Mouse (Mus musculus): ENCODE results near the gene Dcdc2a.

Gene Dcdc2a

DNA sequence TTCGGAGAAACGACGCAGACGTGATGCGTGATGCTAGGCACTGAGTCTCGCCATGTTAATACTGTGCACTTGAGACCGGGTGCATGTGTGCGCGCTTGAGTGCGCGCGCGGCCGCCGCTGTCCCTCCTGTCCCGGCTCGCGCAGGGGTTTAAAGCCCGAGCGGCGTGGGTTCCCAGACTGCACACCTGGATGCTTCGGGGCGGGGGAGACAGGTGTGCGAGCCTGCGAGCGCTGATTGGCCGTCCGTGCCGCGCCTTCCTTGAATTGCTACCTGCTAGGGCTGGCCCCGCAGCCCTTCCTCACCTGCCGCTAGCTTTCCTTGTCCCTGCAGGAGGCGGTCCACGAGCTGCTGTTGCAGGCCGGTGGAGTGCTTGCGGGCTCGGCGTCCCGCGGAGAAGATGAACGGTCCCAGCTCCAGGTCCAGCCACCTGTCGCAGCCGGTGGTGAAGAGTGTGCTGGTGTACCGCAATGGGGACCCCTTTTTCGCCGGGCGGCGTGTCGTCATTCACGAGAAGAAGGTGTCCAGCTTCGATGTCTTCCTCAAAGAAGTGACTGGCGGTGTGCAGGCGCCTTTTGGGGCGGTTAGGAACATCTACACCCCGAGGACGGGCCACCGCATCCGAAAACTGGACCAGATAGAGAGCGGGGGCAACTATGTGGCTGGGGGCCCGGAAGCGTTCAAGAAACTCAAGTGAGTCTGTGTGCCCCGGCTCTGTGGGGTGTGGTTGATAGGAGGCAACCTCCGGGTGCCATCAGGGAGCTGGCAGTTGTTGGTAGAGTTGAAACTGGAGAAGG, at the start of gene Dcdc2a:
Dcdc2a (plus strand) TSS at position 132 of the 795 bp plus-strand sequence.
- DNase-seq (ENCODE audit: low read depth, low spot score): peak; percentile 43

DNA sequence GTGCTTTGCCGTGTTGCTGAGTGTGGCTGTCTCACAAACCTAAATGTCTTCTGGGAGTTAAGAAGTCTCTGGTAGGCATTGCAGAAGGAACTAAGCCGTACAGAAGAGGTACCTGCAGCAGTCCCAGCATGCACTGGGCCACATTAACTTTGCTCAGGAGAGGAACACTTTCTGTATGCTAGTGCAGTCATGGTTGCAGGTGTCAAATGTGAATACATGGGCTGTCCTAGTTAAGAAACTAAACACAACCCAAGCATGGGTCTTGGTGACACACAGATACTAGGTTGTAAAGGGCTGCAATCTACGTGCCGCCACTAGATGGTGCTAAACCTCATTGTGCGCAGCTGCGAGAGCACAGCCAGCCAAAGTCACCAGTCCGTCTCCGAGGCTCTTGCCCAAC, 48.7 kb upstream of the Dcdc2a start:
- no peak for DNase-seq (ENCODE audit: low read depth, low spot score)

- no peak for DNase-seq (ENCODE audit: low read depth, low spot score)
Measured at GRCm38 (mm10) chr13:25018316-25018715, 37.5 kb upstream of the Dcdc2a start.

GRCm38 (mm10) chr13:25019793-25020539, 35.8 kb upstream of the Dcdc2a start, which contains the start of gene Mrs2:
Gene Mrs2 (minus strand): TSS chr13:25020379.
- DNase-seq (ENCODE audit: low read depth, low spot score): peak; percentile 81

GRCm38 (mm10) chr13:25020540-25020892, 35.3 kb upstream of the Dcdc2a start:
- peak; percentile 39 for DNase-seq (ENCODE audit: low read depth, low spot score)

GRCm38 (mm10) chr13:25022386-25022785, 33.4 kb upstream of the Dcdc2a start:
- no peak for DNase-seq (ENCODE audit: low read depth, low spot score)

GRCm38 (mm10) chr13:25023129-25023528, 32.7 kb upstream of the Dcdc2a start:
- DNase-seq (ENCODE audit: low read depth, low spot score): no peak

DNA sequence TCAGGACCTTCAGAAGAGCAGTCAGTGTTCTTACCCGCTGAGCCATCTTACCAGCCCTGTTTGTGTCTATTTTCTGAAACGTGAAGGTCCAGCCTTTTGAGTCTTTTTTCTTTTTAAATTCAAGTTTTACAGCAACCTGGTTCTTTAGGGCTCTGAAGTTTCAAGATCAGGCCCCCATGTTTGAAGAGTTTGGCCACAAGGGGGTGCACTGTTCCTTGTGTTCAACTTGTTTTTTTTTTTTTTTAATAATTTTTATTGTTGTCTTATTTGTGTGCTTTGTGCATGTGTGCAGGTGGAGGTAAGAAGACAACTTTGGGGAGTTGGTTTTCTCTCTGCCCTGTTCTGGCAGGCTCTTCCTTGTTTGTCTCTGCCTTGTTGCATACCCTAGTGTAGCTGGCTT, 31.1 kb upstream of the Dcdc2a start:
- peak; percentile 60 for DNase-seq (ENCODE audit: low read depth, low spot score)

DNA sequence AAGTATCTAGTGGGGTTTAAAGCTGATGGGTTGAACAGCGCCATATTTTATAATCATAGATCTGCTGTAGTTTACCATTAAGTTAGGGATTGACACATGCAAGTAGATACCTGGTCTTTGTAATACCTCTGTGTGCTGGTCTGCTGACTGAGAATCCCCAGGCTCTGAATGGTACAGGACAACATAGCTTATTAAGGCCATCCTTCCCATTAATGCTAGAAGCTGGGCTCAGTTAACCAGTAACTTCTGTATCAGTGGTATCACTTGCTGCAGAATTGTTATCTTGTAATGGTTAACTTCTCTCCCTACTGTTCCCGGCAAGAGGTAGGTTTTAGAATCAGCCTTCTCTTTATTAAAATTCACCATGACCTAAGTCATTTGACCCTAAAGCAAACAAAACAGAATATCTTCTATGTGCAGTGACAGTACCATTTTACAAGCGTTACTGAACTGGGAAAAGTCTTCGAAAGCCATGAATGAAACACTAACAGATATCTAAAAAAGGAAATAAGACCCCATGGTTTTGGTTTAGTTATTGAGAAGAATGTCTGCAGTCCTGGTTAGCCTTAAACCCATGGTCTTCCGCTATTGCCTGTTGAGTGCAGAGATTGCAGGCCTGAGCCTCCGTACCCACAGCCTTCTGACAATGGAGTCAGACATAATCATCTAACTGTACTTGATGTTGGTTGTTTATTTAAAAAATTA, 29.2 kb upstream of the Dcdc2a start:
- DNase-seq (ENCODE audit: low read depth, low spot score): no peak

- no peak for DNase-seq (ENCODE audit: low read depth, low spot score)
Measured at GRCm38 (mm10) chr13:25027114-25027425, 28.7 kb upstream of the Dcdc2a start.

GRCm38 (mm10) chr13:25039488-25039887, 16.3 kb upstream of the Dcdc2a start:
- no peak for DNase-seq (ENCODE audit: low read depth, low spot score)

DNA sequence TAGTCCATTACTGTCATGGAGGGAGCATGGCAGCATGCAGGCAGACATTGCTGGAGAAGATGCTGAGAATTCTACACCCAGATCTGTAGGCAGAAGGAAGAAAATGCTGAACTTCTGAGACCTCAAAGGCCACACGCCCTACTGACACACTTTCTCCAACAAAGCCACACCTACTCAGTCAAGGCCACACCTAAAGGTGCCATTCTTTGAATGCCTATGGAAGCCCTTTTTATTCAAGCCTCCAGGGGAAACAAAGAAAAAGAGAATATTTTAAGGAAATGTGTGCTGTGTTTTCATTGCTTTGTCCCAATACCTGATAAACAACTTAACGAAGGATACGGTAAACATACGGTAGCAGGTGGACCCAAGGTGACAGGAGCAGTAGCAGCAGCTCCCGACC, 3.1 kb upstream of the Dcdc2a start:
- DNase-seq (ENCODE audit: low read depth, low spot score): peak; percentile 91

DNA sequence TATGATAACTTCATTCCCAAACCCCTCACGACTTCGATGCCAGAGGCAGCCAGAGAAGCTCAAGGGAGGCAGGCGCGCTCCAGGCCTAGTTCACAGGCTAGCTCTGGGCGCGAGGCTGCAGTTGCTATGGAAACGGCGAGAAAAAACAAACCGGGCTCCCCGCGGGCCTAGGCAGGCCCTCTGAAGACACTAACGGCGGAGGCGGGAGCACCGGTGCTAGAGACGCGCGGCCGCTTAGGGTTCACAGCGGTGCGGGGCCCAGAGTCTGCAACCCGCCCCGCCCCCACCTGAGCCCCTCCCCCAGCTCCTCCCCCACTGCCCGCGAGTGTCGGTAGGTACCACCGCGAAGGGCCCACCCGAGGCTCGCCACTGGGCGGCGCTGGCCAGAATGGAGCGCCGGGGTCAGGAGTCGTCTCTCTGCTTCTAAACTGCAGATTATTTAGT, 671 bp upstream of the Dcdc2a start:
- DNase-seq (ENCODE audit: low read depth, low spot score): peak; percentile 86

- DNase-seq (ENCODE audit: low read depth, low spot score): no peak
Measured at GRCm38 (mm10) chr13:25066659-25067058, 10.9 kb downstream of the Dcdc2a start.

DNA sequence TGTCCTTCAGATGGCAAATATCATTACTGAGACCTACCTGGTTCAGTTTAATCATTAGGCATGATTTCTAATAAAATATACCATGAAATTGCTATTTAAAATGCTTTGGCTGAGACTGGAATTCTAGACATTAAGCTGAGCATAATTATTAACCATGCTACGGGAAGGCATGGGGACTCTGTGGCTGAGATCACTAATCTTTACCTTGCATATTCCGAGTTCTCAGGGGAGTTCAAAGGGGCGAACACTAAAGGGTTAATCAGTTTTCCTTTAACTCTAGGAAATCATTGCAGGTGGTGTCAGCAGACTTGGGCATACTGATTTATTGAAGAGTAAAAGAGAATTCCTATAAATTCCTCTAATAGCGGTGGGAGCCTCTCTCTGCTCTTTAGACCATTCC, 11.4 kb downstream of the Dcdc2a start:
- DNase-seq (ENCODE audit: low read depth, low spot score): no peak

- DNase-seq (ENCODE audit: low read depth, low spot score): no peak
Measured at GRCm38 (mm10) chr13:25069765-25070164, 14.0 kb downstream of the Dcdc2a start.

GRCm38 (mm10) chr13:25070791-25071190, 15.0 kb downstream of the Dcdc2a start:
- no peak for DNase-seq (ENCODE audit: low read depth, low spot score)

DNA sequence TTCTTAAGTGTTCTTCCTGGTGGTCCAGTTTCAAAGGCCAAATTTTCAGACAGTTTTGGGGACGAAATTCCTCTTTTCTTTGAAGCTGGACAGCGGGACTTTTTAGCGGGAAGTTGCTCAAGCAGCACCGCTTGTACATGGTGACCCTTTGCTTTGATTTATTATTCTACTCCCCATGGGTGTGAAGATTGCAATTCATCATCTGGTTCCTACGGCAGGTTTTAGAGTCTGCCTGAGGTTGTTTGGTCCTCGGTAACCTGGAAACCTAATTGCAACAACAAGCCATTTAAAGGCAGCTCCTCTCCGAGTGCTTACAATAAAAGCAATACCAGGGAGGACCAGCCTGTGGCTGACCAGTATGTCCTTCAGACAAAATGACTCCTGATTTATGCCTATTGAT, 21.5 kb downstream of the Dcdc2a start:
- no peak for DNase-seq (ENCODE audit: low read depth, low spot score)

GRCm38 (mm10) chr13:25083144-25083572, 27.4 kb downstream of the Dcdc2a start:
- DNase-seq (ENCODE audit: low read depth, low spot score): peak; percentile 8

- DNase-seq (ENCODE audit: low read depth, low spot score): no peak
Measured at GRCm38 (mm10) chr13:25085147-25085546, 29.3 kb downstream of the Dcdc2a start.

DNA sequence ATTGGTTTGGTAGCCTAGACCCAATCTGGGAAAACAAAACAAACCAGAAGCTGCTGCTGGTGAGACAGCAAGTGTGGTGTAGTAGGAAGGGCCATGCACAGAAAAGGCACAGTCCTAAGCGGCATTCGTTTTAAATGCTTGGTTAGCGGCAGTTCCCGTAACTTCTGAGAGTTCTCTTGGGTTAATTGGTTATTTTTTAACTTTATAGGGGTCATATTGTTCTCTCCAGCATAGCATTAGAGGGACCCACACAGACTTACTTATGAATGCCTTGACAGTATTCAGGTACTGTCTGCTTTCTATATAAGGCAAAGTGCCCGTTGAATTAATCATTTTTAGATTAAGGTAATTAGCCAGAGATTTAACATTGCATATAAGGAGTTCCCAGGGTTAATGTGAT, 35.5 kb downstream of the Dcdc2a start:
- no peak for DNase-seq (ENCODE audit: low read depth, low spot score)

DNA sequence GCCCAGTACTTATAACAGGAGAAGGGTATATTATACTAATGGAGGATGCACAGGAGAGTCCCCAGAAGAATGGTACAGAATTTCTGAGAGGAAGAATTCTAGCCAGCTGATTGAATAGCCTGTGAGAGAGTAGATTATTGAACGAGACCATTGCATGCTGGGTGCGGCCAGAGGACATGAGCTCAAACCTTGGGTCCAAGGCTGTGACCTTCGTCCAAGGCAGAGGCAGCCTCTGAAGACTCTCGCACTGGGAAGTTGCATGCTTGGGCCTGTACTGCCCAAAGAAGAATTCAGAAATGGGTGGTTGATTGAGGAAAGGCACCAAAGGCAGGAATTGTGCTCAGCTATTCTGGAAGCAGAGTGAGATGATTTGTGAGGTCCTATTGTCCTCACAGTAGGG, 38.0 kb downstream of the Dcdc2a start:
- DNase-seq (ENCODE audit: low read depth, low spot score): no peak
